Mouse (Mus musculus): ENCODE measurements around the gene Gnl3l. TPM values are rescaled to one million over a fixed set of nuclear protein-coding genes. Genes with fewer than 3 reads are reported as not detected.

The Gnl3l gene
- total RNA-seq, 2 experiments from 2014 or later = 60.1 to 75.5 TPM

- no peak for DNase-seq (ENCODE audit: low spot score in 2 of 2)
Observed at GRCm38 (mm10) chrX:150960702-150961101, 56.4 kb downstream of the Gnl3l start.

GRCm38 (mm10) chrX:150956522-150957300 is 60.4 kb downstream of the Gnl3l start:
- DNase-seq (ENCODE audit: low spot score in 2 of 2) = peak; percentile 31 to 39

GRCm38 (mm10) chrX:150956016-150956415 is 61.1 kb downstream of the Gnl3l start:
- DNase-seq (ENCODE audit: low spot score in 2 of 2) = no peak

- no peak for DNase-seq (ENCODE audit: low spot score in 2 of 2)
Observed at GRCm38 (mm10) chrX:150955441-150955840, 61.7 kb downstream of the Gnl3l start.

GRCm38 (mm10) chrX:150954721-150955120 is 62.4 kb downstream of the Gnl3l start:
- DNase-seq (ENCODE audit: low spot score in 2 of 2) = no peak

Other genes with a start within 250 kb of the Gnl3l start
- 10 to 100 TPM; 65.3 to 90.0 TPM for gene Maged2, start 203.0 kb downstream of the Gnl3l start, total RNA-seq (2021)
- gene Fgd1, start 28.8 kb upstream of the Gnl3l start, total RNA-seq (2021) = 10 to 100 TPM; 11.9 to 15.7 TPM
- gene Tsr2, start 79.2 kb upstream of the Gnl3l start, total RNA-seq (2021) = 10 to 100 TPM; 42.9 to 49.3 TPM
- 1 to 10 TPM; 1.2 to 1.5 TPM for gene Wnk3, start 180.8 kb upstream of the Gnl3l start, total RNA-seq (2021)

Data from adrenal gland, adult 18-20 months (tissue).